Mouse (Mus musculus) stomach, embryonic 16.5 days (tissue): Measurements from ENCODE around the gene Lix1l. TPM values are rescaled to one million over a fixed set of nuclear protein-coding genes. Genes with fewer than 3 reads are reported as not detected.

Experiments
- ATAC-seq: fragments of 200-750 bp; cut with Nextera tagmentation; 2 replicates; pipeline ENCODE4 v1.8.0; 2017; ENCODE audit warnings: moderate number of reproducible peaks, moderate TSS enrichment; ENCODE audit not compliant: insufficient read depth, low FRiP score
- H3K27ac ChIP-seq: fragments of 300-500 bp; sonication (generic); 2 replicates; pipeline ENCODE4 v1.5.1; 2014; ENCODE audit warnings: low read length
- H3K27me3 ChIP-seq: fragments of 300-500 bp; sonication (generic); 2 replicates; pipeline ENCODE4 v1.6.1; 2014; ENCODE audit warnings: low read length, control low read depth, mixed read lengths; ENCODE audit not compliant: control insufficient read depth, insufficient read depth
- H3K36me3 ChIP-seq: fragments of 300-500 bp; sonication (generic); 2 replicates; pipeline ENCODE4 v1.6.1; 2014; ENCODE audit warnings: low read length; ENCODE audit not compliant: control insufficient read depth, insufficient read depth
- H3K4me1 ChIP-seq: fragments of 300-500 bp; sonication (generic); 2 replicates; pipeline ENCODE4 v1.6.1; 2014; ENCODE audit warnings: low read length, control low read depth, mixed read lengths; ENCODE audit not compliant: control insufficient read depth, insufficient read depth
- H3K4me2 ChIP-seq: fragments of 300-500 bp; sonication (generic); 2 replicates; pipeline ENCODE4 v1.6.1; 2014; ENCODE audit warnings: low read depth, low read length, mixed read lengths
- H3K4me3 ChIP-seq: fragments of 300-500 bp; sonication (generic); replicated peaks from 2 replicates; pipeline ENCODE4 v1.5.1; 2014; ENCODE audit warnings: mild to moderate bottlenecking, low read length
- H3K9ac ChIP-seq: fragments of 300-500 bp; sonication (generic); 2 replicates; pipeline ENCODE4 v1.6.1; 2014; ENCODE audit warnings: low read length
- H3K9me3 ChIP-seq: fragments of 300-500 bp; sonication (generic); replicated peaks from 2 replicates; pipeline ENCODE4 v1.6.1; 2016; ENCODE audit warnings: low read length, control low read depth; ENCODE audit not compliant: control insufficient read depth
- WGBS: fragments of 180-500 bp; shearing (Covaris S2); extraction: QIAGEN DNeasy Blood & Tissue Kit; methylation state at CpG from one replicate; pipeline ENCODE4 v1.1.7; 2014; 5-methylcytosine and 5-hydroxymethylcytosine counted together
- polyA plus RNA-seq: library from polyadenylated mRNA; unstranded; fragments of >200 nt; fragmentation: Nextera tagmentation; extraction: Ambion mirVana; gene quantifications from 2 replicates; pipeline ENCODE4 v1.2.1, GENCODE M21; 2015

The Lix1l gene
- polyA plus RNA-seq, 1 experiment from 2014 or later, result 7.5 TPM

DNA sequence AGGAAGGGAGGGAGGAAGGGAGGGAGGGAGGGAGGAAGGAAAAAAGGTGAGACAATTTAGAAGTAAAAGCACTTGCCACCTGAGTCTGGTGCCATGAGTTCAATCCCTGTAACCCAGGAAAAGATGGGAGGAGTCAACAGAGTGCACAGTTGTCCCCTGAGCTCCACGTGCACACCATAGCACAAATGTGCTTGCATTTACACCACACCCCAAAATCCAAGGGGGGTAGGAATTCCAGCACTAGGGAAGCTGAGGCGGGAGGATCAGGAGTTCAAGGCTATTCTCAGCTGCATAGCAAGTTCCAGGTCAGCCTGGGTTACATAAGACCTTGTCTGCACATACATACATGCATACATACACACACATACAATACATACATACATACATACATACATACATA is 29.6 kb upstream of the Lix1l start:
- H3K36me3 ChIP-seq, result no peaks in the 10 kb centered on the region
- H3K4me3 ChIP-seq, result no peak overlapping the region
- H3K27ac ChIP-seq, result no peak overlapping the region; the same call in 1 of the 2 replicates
- no peaks in the 10 kb centered on the region for H3K27me3 ChIP-seq
- ATAC-seq, result no peak
- no peak overlapping the region for H3K9ac ChIP-seq
- peaks cover 11% of the 10 kb centered on the region for H3K4me1 ChIP-seq
- no peak overlapping the region for H3K4me2 ChIP-seq
- 66% methylated on average over 2 of the region's 2 CpGs for WGBS
- H3K9me3 ChIP-seq, result no peaks in the 10 kb centered on the region

DNA sequence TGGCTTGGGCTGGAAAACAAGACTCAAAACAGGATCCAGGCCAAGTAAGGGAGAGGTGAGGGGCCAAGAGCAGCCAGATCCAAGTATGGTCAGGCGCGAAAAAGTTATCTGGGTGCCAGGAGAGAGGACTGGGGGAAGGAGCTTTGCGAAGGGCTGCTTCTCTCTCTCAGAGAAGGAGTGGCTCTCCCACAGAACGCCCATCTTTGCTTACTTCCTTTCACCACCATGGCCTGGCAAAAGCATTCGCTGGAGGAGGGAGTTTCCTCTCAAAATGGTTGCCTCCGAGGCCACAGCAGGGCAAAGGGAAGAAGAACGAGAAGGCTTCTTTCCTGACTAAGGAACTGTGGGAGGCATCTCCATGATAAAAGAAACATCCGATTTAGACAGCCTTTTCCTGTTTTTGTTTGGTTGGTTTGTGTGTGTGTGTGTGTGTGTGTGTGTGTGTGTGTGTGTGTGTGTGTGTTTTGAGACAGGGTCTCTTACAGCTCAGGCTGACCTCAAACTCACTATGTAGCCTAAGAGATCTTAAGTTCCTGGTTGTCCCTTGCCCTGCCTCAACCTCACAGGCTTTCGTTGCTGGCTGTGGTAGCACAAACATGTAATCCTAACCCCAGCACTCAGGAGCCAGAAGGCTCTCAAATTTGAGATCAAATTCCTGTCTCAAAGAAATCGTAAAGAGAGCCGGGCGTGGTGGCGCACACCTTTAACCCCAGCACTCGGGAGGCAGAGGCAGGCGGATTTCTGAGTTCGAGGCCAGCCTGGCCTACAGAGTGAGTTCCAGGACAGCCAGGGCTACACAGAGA is 28.9 kb upstream of the Lix1l start:
- Histone ChIP-seq H3K4me1 (peaks cover 14% of the 10 kb centered on the region), H3K9me3 (no peaks in the 10 kb centered on the region), H3K36me3 (no peaks in the 10 kb centered on the region), H3K9ac (no peak overlapping the region), H3K27me3 (no peaks in the 10 kb centered on the region), H3K4me2 (no peak overlapping the region), H3K27ac (peak overlapping the region; percentile 28), H3K4me3 (no peak overlapping the region)
- no peak for ATAC-seq
- 72% methylated on average over 16 of the region's 16 CpGs for whole genome bisulfite sequencing

DNA sequence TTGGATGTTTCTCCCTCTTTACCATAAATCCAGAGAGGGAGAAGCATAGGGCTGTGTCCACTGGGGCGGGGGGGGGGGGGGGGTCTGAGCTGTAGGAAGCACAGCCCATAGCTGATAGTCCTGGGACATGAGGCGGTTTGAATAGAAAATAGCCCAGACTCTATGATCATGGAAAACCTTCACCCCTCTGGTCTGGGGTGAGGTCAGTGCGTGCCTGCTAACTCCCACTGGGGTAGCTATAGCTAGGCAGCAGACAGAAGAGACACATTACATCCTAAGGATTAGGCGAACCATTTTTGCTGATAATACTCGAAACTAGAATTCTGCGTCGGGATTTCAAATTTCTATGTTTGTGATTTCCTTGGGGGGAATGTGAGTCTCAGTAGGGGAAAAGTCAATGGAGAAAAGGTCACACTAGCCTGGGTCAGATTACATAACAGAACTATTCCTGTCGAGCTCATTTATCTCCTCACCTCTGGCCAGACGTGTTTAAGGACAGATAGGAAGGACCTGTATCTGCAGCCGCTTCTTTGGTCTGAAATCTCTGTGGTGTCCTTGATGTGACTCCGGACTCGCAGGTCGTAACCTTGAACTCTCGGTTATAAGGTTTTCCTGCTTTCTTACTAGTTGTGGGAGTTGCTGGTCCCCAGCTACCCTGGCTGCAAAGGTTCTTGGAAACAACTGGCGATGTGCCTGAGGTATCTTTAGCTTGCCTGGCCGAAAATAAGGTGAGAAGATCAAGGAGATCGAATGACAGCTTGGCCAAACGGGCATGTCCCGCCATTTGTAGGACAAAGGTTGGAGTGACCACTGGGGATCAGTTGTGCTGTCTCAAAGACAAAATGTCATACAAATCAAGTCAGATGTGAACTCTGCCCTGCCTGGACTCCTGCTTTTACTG is 27.1 kb upstream of the Lix1l start:
- no peak for ATAC-seq
- Histone ChIP-seq H3K27ac (peak overlapping the region; percentile 6; the same call in 1 of the 2 replicates), H3K4me3 (no peak overlapping the region), H3K4me1 (peaks cover 22% of the 10 kb centered on the region), H3K4me2 (no peak overlapping the region), H3K9me3 (no peaks in the 10 kb centered on the region), H3K36me3 (no peaks in the 10 kb centered on the region), H3K27me3 (no peaks in the 10 kb centered on the region), H3K9ac (no peak overlapping the region)
- 68% methylated on average over 18 of the region's 19 CpGs for WGBS

DNA sequence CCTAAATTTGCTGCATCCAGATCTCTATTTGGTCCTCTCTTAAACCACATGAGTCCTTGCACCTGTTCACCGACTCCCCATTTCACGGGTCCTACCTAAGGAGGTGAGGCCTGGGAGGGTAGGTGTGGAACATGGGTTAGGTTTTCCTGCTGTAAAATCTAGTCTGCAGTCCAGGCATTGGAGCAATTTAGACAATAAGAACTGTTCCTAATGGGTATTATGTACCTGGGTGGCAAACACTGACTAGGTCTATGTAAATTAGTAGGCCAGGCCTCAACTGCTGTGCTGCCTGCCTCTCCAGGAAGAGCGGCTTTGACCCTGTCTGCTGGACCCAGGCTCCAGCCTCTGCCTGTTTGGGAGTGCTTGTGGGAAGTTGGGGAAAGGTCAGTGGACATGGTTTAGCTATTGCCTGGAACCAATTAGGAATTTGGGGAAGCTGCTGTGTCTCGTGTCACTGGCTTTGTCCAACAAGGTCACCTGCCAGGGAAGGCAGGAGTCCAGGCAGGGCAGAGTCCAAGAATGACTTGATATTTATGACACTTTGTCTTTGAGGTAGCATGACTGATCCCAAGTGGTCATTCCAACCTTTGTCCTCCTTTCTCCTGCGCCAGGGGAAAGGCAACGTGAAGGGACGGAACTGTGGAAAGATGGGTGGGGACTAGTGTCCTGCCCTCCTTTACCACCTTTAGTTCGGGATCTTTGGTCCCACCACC is 25.5 kb upstream of the Lix1l start:
- H3K9me3 ChIP-seq, result no peaks in the 10 kb centered on the region
- peaks cover 24% of the 10 kb centered on the region for H3K4me1 ChIP-seq
- peak overlapping the region; percentile 95 for H3K27ac ChIP-seq
- 0 out of 2 replicates have a peak overlapping the region, but pooled peaks have one; percentile 11 for H3K9ac ChIP-seq
- no peak for ATAC-seq
- 82% methylated on average over 8 of the region's 8 CpGs for WGBS
- no peak overlapping the region for H3K4me3 ChIP-seq
- no peak overlapping the region; the same call in 1 of the 2 replicates for H3K4me2 ChIP-seq
- no peaks in the 10 kb centered on the region for H3K27me3 ChIP-seq
- H3K36me3 ChIP-seq, result no peaks in the 10 kb centered on the region

DNA sequence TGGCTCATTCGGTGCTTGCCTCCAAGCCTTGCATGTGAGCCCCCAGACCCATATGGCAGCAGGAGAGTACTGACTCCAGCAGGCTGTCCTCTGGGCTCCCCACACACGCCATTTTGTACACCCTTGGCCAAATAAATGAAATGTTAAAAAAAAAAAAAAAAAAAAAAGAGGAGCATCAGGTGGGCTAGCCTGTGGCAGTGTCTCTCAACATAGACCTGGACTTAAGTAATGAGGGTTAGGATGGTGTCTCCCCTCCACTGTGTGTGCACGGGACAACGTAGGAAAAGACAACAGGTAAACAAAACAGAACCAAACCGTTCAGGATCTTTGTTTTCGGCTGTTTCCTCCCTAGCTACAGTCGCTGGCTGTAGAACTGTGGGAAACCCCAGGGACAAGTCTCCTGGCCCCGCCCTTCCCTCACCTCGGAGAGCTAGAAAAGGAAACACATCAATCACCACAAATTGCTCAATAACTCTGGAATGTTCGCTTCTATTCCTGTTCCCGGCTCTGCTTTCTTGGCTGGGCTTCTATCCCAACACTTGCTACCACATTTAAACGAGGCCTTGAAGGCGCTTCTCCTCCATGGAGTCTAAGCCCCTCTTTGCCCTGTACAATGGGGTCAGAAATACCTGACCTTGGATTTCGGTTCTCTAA is 24.8 kb upstream of the Lix1l start:
- peak overlapping the region; percentile 52 for H3K4me2 ChIP-seq
- 22% methylated on average over 14 of the region's 14 CpGs for WGBS
- H3K4me1 ChIP-seq, result peaks cover 27% of the 10 kb centered on the region
- H3K9ac ChIP-seq, result peak overlapping the region; percentile 54
- H3K9me3 ChIP-seq, result no peaks in the 10 kb centered on the region
- H3K4me3 ChIP-seq, result peak overlapping the region; percentile 22
- peak; percentile 59 for ATAC-seq
- peak overlapping the region; percentile 95 for H3K27ac ChIP-seq
- H3K27me3 ChIP-seq, result no peaks in the 10 kb centered on the region
- H3K36me3 ChIP-seq, result no peaks in the 10 kb centered on the region

DNA sequence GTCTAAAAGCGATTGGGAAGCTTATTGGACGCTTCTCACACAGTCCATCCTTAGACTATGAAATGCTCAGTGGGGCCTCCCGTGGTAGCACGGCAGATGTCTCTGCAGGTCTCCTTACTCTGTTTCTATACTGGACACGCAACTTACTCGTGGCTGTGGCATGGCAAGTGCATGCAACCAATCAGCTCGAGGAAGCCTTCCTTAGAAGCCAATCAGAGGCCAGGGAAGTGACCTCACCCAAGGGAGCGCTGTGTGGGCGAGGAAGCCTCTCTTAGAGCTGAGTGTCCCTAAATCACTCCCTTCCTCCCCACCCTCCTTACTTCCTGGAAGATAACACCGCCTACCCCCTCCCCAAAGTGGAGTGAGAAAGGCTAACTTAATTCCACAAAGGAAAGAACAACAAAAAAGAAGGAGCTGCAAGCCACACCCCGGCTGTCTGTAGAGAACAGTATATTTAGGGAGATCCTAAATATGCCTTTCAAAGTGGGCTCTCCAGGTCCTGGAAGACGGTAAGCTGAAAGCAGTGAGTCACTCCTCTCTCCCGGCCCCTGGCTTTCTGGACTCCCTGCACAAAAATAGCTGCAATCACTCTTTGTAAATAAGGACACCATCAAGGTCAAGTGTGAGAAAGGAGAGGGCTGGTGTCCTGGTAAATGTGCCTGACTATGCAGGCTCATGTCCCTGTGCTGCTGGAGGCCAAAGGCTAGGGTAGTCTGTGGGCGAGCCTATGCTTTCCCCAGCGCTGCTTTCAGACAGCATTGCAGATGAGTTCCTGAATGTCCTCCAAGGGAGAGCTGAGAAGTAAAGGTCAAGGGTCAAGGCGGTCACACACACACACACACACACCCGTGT is 24.0 kb upstream of the Lix1l start, which contains the start of gene Gm16253:
Gene Gm16253 (plus strand): TSS at position 295 of the 852 bp plus-strand sequence.
- WGBS, result 13% methylated on average over 17 of the region's 17 CpGs

DNA sequence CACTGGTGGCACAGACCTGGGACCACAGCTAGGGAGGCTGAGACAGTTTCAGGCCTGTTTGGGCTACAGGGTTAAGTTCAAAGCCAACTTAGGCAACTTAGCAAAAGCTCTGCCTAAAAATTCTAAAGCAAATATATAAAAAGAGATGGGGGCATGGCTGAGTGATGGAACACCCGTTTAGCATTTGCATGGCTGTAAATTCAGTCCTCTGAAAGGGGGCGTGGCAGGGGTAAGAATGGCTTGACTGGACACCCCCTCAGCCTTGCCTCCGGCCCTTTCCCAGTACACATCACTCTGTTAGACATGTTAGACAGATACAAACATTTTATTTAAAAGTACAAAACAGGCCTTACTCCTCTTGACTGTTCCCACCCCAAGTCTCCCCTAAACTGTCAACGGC is 23.4 kb upstream of the Lix1l start:
- peak overlapping the region; percentile 95 for H3K27ac ChIP-seq
- H3K27me3 ChIP-seq, result no peaks in the 10 kb centered on the region
- H3K4me1 ChIP-seq, result peaks cover 27% of the 10 kb centered on the region
- WGBS, result 73% methylated on average over 4 of the region's 4 CpGs
- no peak for ATAC-seq
- no peaks in the 10 kb centered on the region for H3K36me3 ChIP-seq
- H3K9ac ChIP-seq, result peak overlapping the region; percentile 55
- H3K4me3 ChIP-seq, result no peak overlapping the region
- no peaks in the 10 kb centered on the region for H3K9me3 ChIP-seq
- peak overlapping the region; percentile 52 for H3K4me2 ChIP-seq

More for the DNA sequence above, 24.0 kb upstream of the Lix1l start, which contains the start of gene Gm16253:
- Histone ChIP-seq H3K27ac (peak within 1 kb of the TSS; percentile 95), H3K9me3 (no peaks in the 10 kb centered on the region), H3K4me2 (peak within 1 kb of the TSS; percentile 52), H3K9ac (peak within 1 kb of the TSS; percentile 55), H3K36me3 (no peaks in the 10 kb centered on the region), H3K4me1 (peaks cover 27% of the 10 kb centered on the region), H3K4me3 (peak within 1 kb of the TSS; percentile 22), H3K27me3 (no peaks in the 10 kb centered on the region)
- ATAC-seq, result peak; percentile 92
